Mouse (Mus musculus) stomach, postnatal 0 days (tissue): ENCODE measurements around the gene Mmrn1.

Experiments
- CTCF ChIP-seq: IDR thresholded peaks from 2 replicates; pipeline ENCODE4 v1.5.1; 2016; ENCODE audit warnings: antibody characterized with exemption, low read depth, mild to moderate bottlenecking, moderate library complexity
- EP300 ChIP-seq: optimal IDR thresholded peaks from 2 replicates; pipeline ENCODE3; 2016; ENCODE audit warnings: antibody characterized with exemption

- no peak for TF ChIP-seq CTCF
- no peak for TF ChIP-seq EP300
Observed at GRCm38 (mm10) chr6:61013780-61014179, 89.0 kb downstream of the Mmrn1 start.
